Mouse (Mus musculus) T-helper 17 cell (primary cell): Measurements from ENCODE around the gene Ifitm10.

Experiments used
- in situ Hi-C, 2 experiments: fragments of 300-600 bp; cut with MboI, MseI; formaldehyde crosslinking; loops; 1 replicate in 1 of 2; 2 replicates in 1 of 2; pipeline ENCODE4 v1.15.1; 2025; ENCODE audit warnings: high pct_unique_total_duplicates in 2 of 2

Gene Ifitm10

DNA sequence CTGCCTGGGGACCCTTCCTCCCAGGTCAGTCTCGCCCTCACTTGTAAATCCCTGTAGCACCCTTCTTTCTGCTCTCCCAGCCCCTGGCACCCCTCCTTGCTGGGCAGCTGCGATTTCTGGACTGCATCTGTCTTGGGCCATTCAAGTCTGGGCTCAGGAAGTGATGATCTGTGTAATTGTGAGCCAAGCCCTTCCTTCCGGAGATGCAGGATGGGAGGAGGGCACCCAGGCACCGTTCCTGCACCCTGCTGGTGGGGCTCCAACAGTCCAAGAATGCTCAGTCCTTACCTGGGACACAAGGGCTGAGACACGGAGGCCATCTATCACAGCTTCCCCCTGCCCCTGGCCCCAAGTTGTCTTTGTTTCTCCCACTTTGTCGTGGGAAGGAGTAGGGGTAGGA lies 3.7 kb downstream of the Ifitm10 start:
- in situ Hi-C loops = loop anchor here in 1 of 2 experiments (25.0 kb wide), 1 partner anchor 1108 kb away; the partner anchor contains the start of gene Irf7

DNA sequence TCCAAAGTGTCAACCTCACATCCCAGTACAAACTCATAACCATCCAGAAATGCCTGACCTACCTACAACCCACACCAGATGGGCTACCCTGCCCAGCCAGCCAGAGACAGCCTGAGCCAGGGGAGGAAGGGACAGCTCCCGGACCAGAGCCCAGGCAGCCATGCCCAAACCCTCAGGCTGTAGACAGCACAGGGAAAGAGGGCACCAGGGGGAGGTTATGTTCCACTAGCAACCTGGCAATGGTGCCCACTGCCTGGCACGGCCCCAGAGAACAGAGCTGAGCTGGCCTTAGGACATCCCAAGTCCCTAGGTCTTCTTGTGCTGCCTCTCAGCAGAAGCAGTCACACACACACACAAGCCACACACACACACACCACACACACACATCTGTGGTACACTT lies 4.7 kb downstream of the Ifitm10 start:
- in situ Hi-C loops = loop anchor here in 1 of 2 experiments (25.0 kb wide), 1 partner anchor 1107 kb away; the partner anchor contains the start of gene Irf7

DNA sequence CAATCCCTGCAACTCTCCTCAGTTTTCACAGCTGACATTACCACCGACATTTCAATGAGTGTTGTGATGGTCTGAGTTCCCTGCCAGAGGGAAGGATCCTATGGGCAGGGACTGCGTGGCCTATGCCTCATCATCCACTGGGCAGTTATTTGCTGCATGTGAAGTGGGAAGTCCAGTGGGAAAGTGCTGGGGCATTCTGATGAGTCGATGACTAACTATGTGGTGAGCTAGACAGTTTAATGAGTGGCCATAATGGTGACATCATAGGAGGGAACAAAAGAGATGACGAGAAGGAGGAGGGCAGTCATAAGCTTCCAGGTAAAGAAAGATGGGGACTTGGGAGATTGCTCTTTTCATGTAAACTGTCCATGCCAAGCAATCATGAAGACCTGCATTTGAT lies 10.4 kb downstream of the Ifitm10 start:
- in situ Hi-C loops = loop anchor here in 1 of 2 experiments (25.0 kb wide), 1 partner anchor 1101 kb away; the partner anchor contains the start of gene Irf7

DNA sequence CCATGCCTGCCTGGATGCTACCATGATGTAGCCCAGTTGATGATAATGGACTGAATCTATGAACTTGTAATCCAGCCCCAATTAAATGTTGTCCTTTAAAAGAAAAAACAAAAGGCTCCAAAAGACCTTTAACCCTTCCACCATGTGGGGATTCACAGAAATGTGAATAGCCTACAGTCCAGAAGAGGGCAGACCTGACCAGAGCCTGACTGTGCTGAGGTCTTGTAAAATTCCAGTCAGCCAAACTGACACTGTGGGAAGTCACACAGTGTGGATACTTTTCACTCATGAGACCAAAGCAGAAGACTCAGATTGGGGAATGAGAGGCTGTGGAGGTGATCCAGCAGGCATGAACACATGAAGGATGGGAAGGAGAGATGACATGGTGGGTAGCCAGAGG lies 12.8 kb downstream of the Ifitm10 start:
- in situ Hi-C loops = loop anchor here in 1 of 2 experiments (25.0 kb wide), 1 partner anchor 1098 kb away; the partner anchor contains the start of gene Irf7

DNA sequence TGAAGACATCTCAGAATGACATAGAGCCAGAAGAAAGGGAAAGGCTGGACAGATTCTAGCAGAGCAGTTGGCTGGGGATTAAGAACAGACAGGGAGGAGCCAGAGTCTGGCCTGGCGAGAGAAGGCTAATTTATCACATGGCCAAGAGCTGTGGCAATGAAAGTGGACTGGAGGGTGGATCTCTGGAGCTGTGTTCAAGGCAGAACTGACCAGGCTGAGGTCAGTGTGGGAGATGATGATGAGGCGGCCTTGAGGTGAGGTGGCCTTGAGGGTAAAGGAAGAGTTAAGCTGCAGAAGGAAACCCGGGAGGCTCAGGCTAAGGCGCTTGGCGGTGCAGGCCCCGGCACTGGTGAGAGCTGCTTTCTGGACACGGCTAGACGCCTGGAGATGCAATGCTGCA lies 14.4 kb downstream of the Ifitm10 start:
- in situ Hi-C loops = loop anchor here in 1 of 2 experiments (25.0 kb wide), 1 partner anchor 1097 kb away; the partner anchor contains the start of gene Irf7

DNA sequence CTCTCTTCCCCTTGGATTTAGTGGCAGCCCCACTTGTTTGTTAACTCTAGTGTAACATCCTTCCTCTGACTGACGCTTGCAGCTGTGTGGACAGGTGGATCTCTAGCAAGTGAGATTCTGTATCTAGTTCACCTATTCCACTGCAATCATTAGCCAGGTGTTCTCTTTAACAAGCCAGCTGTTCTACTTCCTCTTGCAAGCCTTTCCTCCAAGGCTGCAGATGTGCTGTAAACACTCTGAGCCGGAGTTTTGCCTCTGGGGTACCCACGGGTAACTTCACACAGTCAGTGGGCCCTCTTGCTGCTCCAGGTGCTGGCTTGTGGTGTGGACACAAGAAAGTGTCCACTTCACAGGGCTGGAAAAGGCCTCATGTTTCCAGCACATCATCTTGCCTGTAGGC lies 16.0 kb downstream of the Ifitm10 start:
- in situ Hi-C loops = loop anchor here in 1 of 2 experiments (25.0 kb wide), 1 partner anchor 1095 kb away; the partner anchor contains the start of gene Irf7

DNA sequence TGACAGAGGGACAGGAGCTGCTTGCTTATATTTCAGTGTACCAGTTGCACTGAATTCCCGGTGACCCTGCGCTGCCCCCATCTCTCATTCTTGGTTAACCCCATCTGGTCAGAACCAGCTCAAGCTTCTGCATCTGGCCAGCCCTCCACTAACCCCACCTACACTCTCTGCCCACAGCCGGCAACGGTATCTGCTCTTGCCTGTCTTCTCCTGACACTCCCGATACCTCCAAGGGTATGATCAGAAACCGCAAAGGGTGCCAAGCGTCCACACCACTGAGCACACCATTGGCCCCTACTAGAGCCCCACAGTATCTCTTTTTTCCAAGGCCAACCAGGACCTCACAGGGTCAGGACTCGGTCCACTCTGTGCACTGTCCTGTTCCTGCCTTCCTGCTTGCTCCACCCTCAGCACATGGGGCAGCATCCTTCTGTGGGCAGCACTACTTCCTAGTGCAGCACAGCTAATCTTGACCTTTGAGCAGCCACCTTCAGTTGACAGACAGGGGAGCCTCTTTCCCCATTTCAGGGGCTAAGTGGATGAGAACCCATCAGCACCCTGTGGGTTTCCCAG lies 18.8 kb downstream of the Ifitm10 start:
- in situ Hi-C loops = loop anchor here in 1 of 2 experiments (25.0 kb wide), 1 partner anchor 1092 kb away; the partner anchor contains the start of gene Irf7

DNA sequence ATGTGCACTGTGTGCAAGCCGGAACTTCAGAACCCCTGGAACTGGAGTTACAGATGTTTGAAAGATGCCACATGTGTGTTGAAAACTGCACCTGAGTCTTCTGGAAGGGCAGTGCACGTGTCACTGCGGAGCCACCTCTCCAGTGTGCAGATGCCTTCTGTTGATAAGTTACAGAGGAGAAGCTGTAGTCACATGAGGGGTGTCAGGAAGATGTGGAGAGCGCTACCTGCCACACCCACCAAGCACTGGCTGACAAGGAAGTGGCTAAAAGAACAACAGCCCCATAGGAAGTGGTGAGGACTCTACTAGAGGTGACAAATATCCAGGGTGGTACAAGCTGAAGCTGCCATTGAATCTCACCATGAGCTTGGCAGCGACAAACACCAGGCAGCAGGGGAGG lies 19.7 kb downstream of the Ifitm10 start:
- in situ Hi-C loops = loop anchor here in 1 of 2 experiments (25.0 kb wide), 1 partner anchor 1092 kb away; the partner anchor contains the start of gene Irf7

DNA sequence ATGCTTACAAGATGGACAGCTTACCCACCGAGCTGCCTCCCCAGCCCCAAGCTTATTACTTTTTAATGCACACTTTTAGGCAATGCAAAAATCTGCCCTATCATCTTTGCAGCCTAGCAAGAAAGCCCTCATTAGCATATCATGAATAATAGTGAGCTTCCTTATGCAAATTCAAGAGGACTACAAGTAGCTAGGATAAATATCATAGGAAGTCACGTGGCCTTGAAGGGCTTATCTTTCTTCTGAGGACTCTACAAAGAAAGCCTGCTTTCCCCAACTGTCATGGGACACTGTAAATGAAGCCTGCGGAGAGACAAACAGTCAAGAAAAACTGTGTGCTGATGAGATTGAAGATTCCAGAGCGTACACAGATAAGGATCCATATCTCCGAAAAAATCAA lies 22.0 kb downstream of the Ifitm10 start:
- in situ Hi-C loops = loop anchor here in 1 of 2 experiments (25.0 kb wide), 1 partner anchor 1089 kb away; the partner anchor contains the start of gene Irf7

DNA sequence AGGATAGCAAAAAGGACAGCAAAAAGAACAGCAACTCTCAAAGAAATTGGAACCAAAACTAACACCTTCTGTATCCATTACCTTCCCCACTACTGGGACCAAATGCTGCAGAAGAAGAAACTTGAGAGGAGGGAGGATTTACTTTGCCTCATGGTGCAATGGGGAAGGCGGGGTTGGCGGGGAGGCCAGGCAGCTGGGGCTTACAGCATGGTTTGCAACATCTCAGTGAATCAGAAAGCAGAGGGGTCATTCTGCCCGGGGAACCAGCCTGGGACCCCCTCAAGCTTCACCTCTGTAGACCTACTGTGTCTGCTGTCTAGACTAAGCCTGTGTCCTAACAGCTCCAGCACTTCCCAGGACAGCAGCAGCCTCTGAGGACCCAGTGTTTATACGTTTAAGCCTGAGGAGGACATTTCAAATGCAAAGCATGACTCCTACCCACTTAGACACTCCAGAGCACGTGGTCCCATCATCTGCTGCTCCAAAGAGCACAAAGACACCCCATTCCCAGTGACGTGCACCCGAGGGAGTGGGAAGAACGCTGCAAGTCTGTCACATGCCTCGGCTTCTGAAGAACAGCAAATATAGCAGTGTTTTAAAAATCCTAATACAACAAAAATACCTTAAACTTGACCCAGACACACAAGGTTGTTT lies 24.1 kb downstream of the Ifitm10 start:
- in situ Hi-C loops = no loop called here

DNA sequence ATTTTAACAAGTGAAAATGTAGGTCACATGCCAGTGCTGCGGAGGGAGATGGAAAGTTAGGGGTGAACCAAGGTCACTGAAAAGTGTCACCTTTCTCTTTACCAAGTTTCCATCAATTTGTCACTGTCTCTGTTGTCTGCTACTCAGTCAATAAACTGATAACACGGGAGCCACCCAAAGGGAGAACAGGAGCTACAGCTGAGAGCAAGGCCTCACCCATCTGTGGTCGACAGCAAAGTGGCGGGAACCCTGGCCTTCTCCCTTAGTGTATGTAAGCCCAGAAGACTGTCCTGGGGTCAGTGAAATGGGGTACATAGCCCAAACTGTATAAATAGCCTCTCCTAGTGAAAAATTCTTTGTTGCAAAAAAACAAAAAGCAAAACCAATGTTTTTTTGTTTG lies 26.0 kb downstream of the Ifitm10 start:
- in situ Hi-C loops = no loop called here

DNA sequence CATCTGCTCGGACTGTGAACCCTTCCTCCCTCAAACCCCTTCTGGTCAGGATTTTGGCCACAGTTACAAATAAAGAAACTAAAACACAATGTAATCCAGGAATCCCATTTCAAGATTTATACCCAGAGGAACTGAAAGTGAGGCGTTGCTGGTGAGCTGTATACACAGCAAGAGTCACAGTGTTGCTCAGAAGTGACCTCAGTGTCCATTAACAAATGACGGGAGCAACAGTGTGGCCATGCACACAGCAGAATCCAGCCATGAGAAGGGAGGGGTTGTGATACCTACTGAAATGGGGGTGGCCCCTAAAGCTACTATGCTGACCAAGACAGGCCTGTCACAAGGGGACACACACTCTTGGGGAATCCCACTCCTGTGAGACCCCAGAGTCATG lies 31.3 kb downstream of the Ifitm10 start:
- in situ Hi-C loops = no loop called here

DNA sequence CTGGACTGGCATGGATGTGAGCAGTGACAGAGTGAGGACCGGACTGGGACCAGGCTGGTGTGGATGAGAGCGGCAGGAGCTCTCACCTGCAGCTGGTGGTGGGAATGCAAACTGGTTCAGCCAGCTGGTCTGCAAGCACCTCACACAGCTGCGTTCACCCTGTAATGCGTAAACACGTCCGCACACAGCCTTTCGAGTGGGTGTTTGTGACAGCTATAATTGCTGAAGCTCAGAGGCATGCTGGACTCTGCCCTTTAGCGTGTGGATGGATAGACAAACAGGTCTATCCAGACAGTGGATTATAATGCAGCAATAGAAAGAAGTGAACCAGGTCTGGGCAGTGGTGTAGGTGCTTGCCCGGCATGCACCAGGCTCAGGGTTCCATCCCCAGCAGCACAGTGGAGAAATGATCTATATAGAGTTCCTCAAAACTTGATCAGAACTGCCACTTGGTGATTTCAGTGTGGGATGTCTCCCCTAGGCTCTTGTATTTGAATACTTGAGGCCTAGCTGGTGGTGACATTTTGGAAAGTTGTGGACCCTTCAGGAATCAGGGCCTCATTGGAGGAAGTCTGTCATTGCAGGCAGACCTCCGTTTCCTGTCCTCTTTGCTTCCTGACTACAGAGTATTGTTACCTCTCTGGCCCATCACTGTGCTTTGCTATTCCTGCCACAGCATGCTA lies 31.8 kb downstream of the Ifitm10 start:
- in situ Hi-C loops = no loop called here

DNA sequence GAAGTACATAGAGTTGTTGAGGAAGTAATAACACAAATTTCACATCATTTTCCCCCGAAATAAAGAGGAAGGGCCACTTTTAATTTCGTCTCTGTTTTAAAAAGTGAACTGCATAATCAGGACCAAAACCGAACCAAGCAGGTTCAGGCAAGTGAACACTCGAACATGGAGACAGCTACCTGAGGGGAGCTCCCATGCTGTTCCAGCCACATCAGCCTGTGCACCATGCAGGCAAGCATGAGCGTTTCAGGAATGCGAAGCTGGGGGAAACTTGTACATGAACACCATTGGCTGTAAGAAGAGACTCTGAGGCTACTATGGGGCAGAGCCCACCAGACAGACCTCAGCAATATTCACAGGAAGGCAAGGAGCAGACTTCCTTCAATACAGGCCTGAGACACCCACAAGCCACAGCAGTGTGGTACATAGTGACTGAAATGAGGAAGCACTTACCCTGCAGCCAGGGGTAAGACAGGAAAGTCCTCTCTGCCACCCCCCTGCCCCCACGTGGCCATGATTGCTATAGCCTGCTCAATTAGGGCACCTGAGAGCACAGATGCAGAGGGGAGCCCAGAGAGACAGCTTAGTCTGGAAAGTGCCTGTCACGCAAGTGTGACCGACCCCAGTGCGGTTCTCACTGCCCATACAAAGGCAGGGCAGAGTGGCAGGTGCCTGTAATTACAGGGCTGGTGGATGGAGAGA lies 33.1 kb downstream of the Ifitm10 start:
- in situ Hi-C loops = no loop called here

DNA sequence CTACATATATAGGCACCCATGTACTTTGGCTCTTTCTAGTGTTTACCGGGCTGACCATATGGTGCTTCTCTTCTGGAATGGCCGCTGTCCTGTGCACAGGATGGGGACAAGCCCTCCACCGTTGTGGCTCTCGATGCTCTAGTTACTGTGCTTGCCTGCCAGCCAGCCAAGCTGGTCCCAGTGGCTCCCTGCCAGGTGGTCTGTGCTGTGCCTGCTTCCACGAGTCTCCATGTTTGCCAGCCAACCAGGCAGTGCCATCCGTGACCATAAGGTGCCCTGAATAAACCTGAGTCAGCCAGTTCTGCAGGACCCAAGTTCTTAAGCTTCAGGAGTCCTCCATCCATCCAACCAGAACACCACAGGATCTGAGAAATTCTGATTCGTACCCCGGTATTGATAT lies 38.4 kb downstream of the Ifitm10 start:
- in situ Hi-C loops = loop anchor here (5.0 to 10.0 kb wide), 2 partner anchors 97 to 340 kb away; partner anchors contain the start of gene Syt8 (in 2 of the 2)

DNA sequence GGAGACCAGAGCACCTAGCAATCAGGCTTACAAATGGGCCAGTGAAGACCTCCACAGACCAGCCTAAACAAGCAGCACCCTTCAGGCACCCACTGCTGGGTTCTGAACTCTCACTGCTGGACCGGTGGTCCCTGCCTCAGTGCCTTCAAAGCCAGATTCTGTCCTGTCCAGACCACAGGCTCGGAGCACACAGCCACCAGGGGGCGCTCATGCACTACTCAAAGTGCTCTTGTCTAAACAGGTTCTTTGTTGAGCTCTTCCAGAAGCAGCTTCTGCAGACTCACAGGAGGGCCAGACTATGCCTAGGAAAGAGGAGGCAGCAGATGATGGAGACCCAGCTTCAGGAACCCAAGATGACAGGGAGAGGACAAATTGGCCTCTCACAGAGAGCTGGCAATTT lies 39.3 kb downstream of the Ifitm10 start:
- in situ Hi-C loops = loop anchor here (5.0 to 10.0 kb wide), 2 partner anchors 248 to 341 kb away; no protein-coding TSS in a partner anchor

DNA sequence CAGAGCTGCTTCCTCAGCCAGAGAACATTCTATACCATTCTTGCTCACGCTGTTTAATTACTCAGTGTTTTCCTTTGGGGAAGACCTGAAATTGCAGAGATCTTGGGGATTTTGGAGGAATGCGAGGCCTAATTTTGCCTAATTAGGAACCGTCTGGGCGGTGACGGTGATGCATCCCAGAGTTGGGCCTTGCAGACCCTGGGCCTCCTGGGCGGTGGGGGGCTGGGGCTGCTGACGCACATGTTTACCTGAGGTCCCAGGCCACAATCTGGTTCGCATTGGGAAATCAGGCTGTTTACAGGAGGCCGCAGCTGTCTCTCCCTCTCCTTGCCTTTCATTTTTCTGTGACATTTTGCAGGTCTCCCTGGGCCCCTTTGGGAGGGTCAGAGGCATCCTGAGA lies 40.8 kb downstream of the Ifitm10 start:
- in situ Hi-C loops = loop anchor here (5.0 to 10.0 kb wide), 2 partner anchors 250 to 342 kb away; no protein-coding TSS in a partner anchor

DNA sequence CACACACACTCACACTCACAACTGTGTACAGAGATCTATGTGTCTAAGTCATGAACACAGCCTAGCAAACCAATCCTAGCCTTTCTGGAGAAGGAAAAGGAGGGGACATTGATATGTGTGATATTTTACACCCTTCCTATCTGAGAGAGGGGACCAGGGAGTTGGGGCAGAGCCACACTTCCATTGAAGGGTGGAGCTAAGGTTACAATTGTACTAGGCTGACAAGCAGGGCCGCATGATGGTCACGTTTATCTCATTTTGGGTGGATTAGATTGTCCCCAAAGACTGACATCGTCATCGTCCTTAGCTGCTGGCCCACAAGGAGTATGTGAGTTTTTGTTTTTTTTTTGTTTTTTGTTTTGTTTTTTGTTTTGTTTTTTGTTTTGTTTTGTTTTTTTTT lies 42.3 kb downstream of the Ifitm10 start:
- in situ Hi-C loops = loop anchor here (5.0 to 10.0 kb wide), 2 partner anchors 251 to 344 kb away; no protein-coding TSS in a partner anchor

DNA sequence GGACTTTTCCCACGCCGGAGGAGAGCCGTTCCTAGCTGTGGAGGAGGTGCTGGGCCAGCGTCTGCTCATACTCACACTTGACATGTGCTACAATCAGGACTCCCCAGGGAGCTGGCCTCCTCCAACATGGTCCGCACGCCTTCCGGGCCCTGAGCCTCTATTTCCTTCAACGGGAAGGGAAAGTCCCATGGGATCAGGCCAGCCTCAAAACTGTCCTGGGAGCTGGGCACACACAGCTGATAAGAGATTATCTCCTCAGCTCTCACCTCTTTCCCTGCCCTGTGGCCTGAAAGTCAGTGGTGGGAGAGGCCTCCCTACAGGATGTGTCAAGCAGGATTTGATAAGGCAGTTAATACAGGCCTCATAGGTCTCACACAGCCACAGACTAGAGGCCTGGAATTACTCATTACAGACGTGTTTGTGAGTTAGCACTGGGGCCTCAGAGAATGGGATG lies 43.3 kb downstream of the Ifitm10 start:
- in situ Hi-C loops = loop anchor here (5.0 to 10.0 kb wide), 2 partner anchors 252 to 345 kb away; no protein-coding TSS in a partner anchor

DNA sequence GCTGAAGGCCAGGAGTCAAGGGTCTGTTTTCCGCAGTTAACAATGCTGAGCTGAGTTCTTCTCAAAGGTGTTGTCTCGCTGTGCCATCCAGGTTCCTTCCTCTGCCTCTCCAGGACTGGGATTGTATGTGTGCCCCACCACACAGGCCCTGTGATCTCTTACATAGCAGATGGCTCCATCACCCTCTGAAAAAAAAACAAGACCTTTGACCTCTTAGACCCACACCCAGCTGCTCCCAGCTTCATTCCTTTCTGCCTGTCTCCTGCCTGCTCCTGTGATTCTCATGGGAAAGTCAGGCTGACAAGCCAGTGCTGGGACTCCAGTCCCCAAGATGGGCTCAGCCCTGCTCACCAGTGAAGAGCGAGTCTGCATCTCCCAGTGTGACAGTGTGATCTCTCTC lies 45.0 kb downstream of the Ifitm10 start:
- in situ Hi-C loops = no loop called here
